Mouse (Mus musculus) embryonic facial prominence, embryonic 13.5 days (tissue): ENCODE data around the gene Hpcal4. TPM values are rescaled to one million over a fixed set of nuclear protein-coding genes. Genes with fewer than 3 reads are reported as not detected.
"Not testable (repeated sequence)": the region's sequence is repeated elsewhere in the genome, so short reads cannot be mapped to it uniquely, and the experiment has no call there.

ENCODE experiments used
- ATAC-seq: fragments of 200-750 bp; cut with Nextera tagmentation; 2 replicates; pipeline ENCODE4 v1.8.0; 2017; ENCODE audit warnings: low read depth; ENCODE audit not compliant: insufficient number of reproducible peaks, insufficient read depth, low FRiP score, low TSS enrichment
- H3K27ac ChIP-seq: fragments of 300-500 bp; sonication (generic); 2 replicates; pipeline ENCODE4 v1.5.1; 2015; ENCODE audit warnings: moderate library complexity, mild to moderate bottlenecking, inconsistent platforms
- H3K27me3 ChIP-seq: fragments of 300-500 bp; sonication (generic); 2 replicates; pipeline ENCODE4 v1.6.1; 2015; ENCODE audit warnings: mild to moderate bottlenecking, inconsistent platforms
- H3K36me3 ChIP-seq: fragments of 300-500 bp; sonication (generic); 2 replicates; pipeline ENCODE4 v1.6.1; 2015; ENCODE audit warnings: mild to moderate bottlenecking, inconsistent platforms
- H3K4me1 ChIP-seq: fragments of 300-500 bp; sonication (generic); 2 replicates; pipeline ENCODE4 v1.6.1; 2015; ENCODE audit warnings: inconsistent platforms
- H3K4me2 ChIP-seq: fragments of 300-500 bp; sonication (generic); 2 replicates; pipeline ENCODE4 v1.6.1; 2015; ENCODE audit warnings: moderate library complexity, mild to moderate bottlenecking, inconsistent platforms
- H3K4me3 ChIP-seq: fragments of 300-500 bp; sonication (generic); 2 replicates; pipeline ENCODE4 v1.5.1; 2015; ENCODE audit warnings: mild to moderate bottlenecking, inconsistent platforms
- H3K9ac ChIP-seq: fragments of 300-500 bp; sonication (generic); 2 replicates; pipeline ENCODE4 v1.6.1; 2015; ENCODE audit warnings: mild to moderate bottlenecking, inconsistent platforms
- H3K9me3 ChIP-seq: fragments of 300-500 bp; sonication (generic); 2 replicates; pipeline ENCODE4 v1.6.1; 2016; ENCODE audit warnings: inconsistent platforms
- WGBS: fragments of 180-500 bp; shearing (Covaris S2); methylation state at CpG from one replicate; pipeline ENCODE4 v1.1.7; 2015; ENCODE audit warnings: mixed read lengths; 5-methylcytosine and 5-hydroxymethylcytosine counted together
- polyA plus RNA-seq: library from polyadenylated mRNA; unstranded; fragments of >200 nt; fragmentation: Nextera tagmentation; extraction: Ambion mirVana; gene quantifications from 2 replicates; pipeline ENCODE4 v1.2.1, GENCODE M21; 2015

Gene Hpcal4
- polyA plus RNA-seq, result 0.26 and 0.44 TPM in 2 replicates

DNA sequence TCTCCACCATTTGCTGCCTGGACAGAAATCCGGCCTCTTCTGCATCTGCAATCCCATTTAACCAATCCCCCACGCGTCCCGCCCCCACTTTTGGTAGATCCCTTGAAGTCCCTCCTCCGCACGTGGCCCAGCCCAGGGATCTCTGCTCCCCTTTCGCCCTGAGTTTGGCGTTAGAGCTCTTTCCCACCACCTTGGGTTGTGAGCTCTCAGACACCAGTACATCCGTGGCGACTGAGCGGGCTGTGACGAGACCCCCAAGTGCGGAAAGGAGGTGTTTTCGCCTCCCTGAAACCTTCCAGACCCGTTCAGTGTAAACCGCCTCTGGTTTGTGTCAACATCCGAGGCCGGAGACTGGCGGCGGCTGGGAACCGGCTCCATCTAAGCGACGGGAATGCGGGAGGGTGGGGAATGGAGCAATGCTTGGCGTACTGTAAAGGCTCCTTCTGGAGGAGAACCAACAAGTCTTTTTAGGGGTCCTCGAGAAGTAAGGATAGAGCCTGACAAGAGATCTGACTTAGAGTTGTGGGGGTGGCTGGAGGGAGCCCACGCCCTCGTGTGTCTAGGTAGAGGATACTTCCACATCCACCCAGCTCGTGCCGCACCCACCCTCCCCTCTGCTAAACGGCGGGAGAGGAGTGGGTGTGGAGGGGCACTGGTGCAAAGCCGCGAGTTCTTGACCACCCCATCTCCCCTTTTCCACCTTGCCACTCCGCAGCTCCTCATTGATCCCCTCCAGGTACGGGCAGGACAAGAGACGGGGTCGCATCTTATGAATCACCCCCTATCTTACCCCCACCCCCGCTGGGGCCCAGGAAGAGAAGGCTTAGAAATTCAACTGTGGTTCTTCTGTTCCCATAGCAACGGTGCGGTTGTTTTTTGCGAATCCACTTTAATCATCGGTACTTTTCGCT is at the start of gene Hpcal4:
Hpcal4 (plus strand) TSS at position 900 of the 911 bp plus-strand sequence.
- WGBS, result under 1% methylated on average over 42 of the region's 44 CpGs
- peak; percentile 53; the same call in 1 of the 2 replicates for ATAC-seq
- peak within 1 kb of the TSS; percentile 62 for H3K9ac ChIP-seq
- H3K4me1 ChIP-seq, result peaks cover 17% of the 10 kb centered on the region
- peak within 1 kb of the TSS; percentile 53 for H3K4me3 ChIP-seq
- H3K36me3 ChIP-seq, result no peaks in the 10 kb centered on the region
- peak within 1 kb of the TSS; percentile 81 for H3K4me2 ChIP-seq
- no peaks in the 10 kb centered on the region for H3K9me3 ChIP-seq
- H3K27me3 ChIP-seq, result peaks cover 76% of the 10 kb centered on the region
- H3K27ac ChIP-seq, result no peak within 1 kb of the TSS

DNA sequence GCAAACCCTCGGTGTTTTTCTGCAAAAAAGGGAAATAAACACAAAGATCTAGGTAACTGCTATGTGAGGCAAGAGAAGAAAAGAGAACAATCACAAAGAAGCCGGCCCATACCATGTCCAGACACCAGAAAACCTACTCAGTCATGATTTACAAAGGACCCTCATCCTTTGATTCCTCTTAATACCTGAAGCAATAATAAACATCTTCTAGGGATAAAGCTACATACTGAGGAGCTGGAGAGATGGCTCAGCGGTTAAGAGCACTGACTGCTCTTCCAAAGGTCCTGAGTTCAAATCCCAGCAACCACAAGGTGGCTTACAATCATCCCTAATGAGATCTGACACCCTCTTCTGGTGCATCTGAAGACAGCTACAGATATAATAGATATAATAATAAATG is 45.5 kb upstream of the Hpcal4 start:
- peaks cover 40% of the 10 kb centered on the region for H3K36me3 ChIP-seq
- WGBS, result 85% methylated on average over 3 of the region's 3 CpGs
- no peak overlapping the region for H3K4me3 ChIP-seq
- no peak for ATAC-seq
- peak overlapping the region; percentile 81; the same call in 1 of the 2 replicates for H3K4me2 ChIP-seq
- H3K9ac ChIP-seq, result no peak overlapping the region
- H3K27ac ChIP-seq, result no peak overlapping the region
- H3K9me3 ChIP-seq, result no peaks in the 10 kb centered on the region
- no peaks in the 10 kb centered on the region for H3K27me3 ChIP-seq
- H3K4me1 ChIP-seq, result peaks cover 15% of the 10 kb centered on the region

DNA sequence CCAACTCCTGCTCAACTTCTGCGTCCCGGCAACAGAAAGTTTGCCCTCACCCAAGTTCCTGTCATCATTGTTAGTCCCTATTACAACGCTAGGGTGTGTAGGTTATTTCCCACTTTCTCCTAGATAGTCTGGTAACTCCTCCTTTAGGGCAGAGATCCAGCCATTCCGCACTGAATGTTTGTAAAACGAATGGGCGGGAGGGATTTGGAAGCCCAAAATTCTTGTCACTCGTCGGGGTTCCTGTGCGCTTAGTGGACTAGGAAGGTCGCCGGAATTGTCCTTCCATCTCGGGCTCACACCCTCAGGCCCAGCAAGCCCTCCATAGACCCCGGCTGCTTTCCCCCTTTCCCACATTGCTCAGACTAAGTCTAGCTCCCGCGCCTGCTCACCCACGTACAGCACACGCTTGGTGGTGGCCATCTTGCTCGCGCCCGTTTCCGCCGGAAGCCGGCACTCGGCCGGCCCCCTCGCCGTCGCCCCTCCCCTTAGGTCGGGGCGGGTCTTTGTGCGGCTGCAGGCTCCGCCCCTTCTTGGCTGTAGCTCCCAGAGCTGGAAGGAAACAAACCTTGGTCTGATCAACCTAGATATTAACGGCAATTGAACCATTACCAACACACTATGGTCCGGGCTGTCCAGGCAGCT is 43.4 kb upstream of the Hpcal4 start, which contains the start of gene Ppie:
Ppie (minus strand) TSS at position 439 of the 642 bp plus-strand sequence.
- Histone ChIP-seq H3K36me3 (peaks cover 22% of the 10 kb centered on the region), H3K4me3 (peak within 1 kb of the TSS; percentile 69), H3K27ac (peak within 1 kb of the TSS; percentile 92), H3K4me1 (peaks cover 15% of the 10 kb centered on the region), H3K9me3 (no peaks in the 10 kb centered on the region), H3K4me2 (peak within 1 kb of the TSS; percentile 81), H3K27me3 (no peaks in the 10 kb centered on the region), H3K9ac (peak within 1 kb of the TSS; percentile 78)
- ATAC-seq, result peak; percentile 94
- under 1% methylated on average over 34 of the region's 34 CpGs for WGBS

- no peak overlapping the region for H3K9ac ChIP-seq
- H3K27ac ChIP-seq, result no peak overlapping the region
- no peaks in the 10 kb centered on the region for H3K36me3 ChIP-seq
- WGBS, result 78% methylated on average over 5 of the region's 5 CpGs
- no peak for ATAC-seq
- H3K9me3 ChIP-seq, result no peaks in the 10 kb centered on the region
- 0 out of 2 replicates have a peak, but pooled peaks cover 4% of the 10 kb centered on the region for H3K27me3 ChIP-seq
- no peaks in the 10 kb centered on the region for H3K4me1 ChIP-seq
- no peak overlapping the region for H3K4me3 ChIP-seq
- H3K4me2 ChIP-seq, result no peak overlapping the region
Measured at GRCm38 (mm10) chr4:123147446-123148150, 35.4 kb upstream of the Hpcal4 start.

GRCm38 (mm10) chr4:123152003-123152402 is 31.0 kb upstream of the Hpcal4 start:
- Histone ChIP-seq H3K27ac (no peak overlapping the region), H3K4me1 (no peaks in the 10 kb centered on the region), H3K9ac (no peak overlapping the region), H3K9me3 (no peaks in the 10 kb centered on the region), H3K36me3 (no peaks in the 10 kb centered on the region), H3K27me3 (no peaks in the 10 kb centered on the region), H3K4me3 (no peak overlapping the region), H3K4me2 (no peak overlapping the region)
- 75% methylated on average over 4 of the region's 4 CpGs for WGBS
- no peak for ATAC-seq

- Histone ChIP-seq H3K27ac (no peak overlapping the region), H3K27me3 (no peaks in the 10 kb centered on the region), H3K9me3 (no peaks in the 10 kb centered on the region), H3K4me3 (no peak overlapping the region), H3K4me1 (no peaks in the 10 kb centered on the region), H3K36me3 (no peaks in the 10 kb centered on the region), H3K9ac (no peak overlapping the region), H3K4me2 (no peak overlapping the region)
- 63% methylated on average over 5 of the region's 5 CpGs for WGBS
- no peak for ATAC-seq
Measured at GRCm38 (mm10) chr4:123152976-123153375, 30.1 kb upstream of the Hpcal4 start.

DNA sequence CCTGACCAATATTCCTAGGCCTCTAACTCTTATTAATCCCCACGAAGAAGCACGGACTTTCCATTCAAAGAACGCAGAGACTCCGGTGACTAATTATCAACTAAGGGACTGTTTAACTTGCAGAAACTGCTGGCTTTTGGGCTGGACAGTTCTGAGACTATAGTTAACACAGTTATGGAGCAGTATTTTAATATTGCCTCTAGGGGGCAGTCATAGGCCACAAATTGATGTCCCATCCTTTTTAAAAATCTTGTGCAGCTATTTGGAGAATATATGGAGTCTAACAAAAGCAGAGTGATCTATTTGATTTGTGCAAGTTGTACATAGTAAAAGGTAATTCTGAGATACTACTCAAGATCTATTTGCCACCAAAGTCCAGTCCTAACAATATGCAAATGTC is 28.0 kb upstream of the Hpcal4 start:
- no peaks in the 10 kb centered on the region for H3K4me1 ChIP-seq
- no peaks in the 10 kb centered on the region for H3K27me3 ChIP-seq
- H3K4me2 ChIP-seq, result no peak overlapping the region
- H3K9me3 ChIP-seq, result no peaks in the 10 kb centered on the region
- H3K27ac ChIP-seq, result no peak overlapping the region
- no peak overlapping the region for H3K4me3 ChIP-seq
- WGBS, result 25% methylated on average over 4 of the region's 4 CpGs
- no peak for ATAC-seq
- no peak overlapping the region for H3K9ac ChIP-seq
- H3K36me3 ChIP-seq, result no peaks in the 10 kb centered on the region

DNA sequence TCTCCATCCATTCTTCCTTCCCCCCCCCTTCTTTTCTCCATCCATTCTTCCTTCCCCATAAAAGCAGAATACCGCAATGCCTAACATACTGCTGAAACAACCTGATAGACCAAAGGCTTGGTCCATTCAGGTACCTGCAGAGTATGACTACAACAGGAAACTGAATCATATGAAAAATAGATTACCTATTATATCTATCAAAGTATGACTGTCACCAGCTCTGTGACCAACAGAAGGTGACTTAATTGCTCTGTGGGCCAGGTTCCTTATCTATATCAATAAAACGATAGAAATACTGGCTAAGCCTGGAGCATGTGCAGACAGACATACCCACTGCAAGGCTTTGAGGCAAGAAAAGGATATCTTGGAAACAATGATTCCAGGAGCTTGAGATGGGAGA is 27.6 kb upstream of the Hpcal4 start:
- H3K9me3 ChIP-seq, result no peaks in the 10 kb centered on the region
- H3K4me3 ChIP-seq, result no peak overlapping the region
- no peak for ATAC-seq
- no peak overlapping the region for H3K27ac ChIP-seq
- H3K9ac ChIP-seq, result no peak overlapping the region
- H3K36me3 ChIP-seq, result no peaks in the 10 kb centered on the region
- H3K4me2 ChIP-seq, result no peak overlapping the region
- H3K4me1 ChIP-seq, result no peaks in the 10 kb centered on the region
- no peaks in the 10 kb centered on the region for H3K27me3 ChIP-seq
- WGBS, result 66% methylated on average over 2 of the region's 2 CpGs

DNA sequence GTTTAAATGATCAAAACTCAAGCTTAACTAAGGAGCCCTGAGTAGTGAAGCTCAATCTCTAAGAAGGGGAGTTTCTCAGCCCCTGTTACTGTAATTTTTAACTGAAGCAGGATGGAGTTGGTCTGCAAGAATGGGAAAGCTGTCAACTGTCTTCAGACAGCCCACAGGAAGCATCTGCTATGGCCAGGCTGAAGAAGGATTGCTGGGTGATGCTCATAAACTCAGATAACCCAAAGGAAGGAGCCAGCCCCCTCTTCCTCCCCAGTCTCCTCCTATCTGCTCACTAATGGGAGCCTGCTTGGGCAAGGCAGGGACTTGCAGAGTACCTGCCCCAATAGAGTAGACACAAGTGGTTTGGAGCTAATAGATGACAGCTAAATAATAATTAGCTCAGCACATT is 27.2 kb upstream of the Hpcal4 start:
- no peak overlapping the region for H3K27ac ChIP-seq
- no peaks in the 10 kb centered on the region for H3K36me3 ChIP-seq
- H3K9me3 ChIP-seq, result no peaks in the 10 kb centered on the region
- H3K9ac ChIP-seq, result no peak overlapping the region
- H3K4me1 ChIP-seq, result no peaks in the 10 kb centered on the region
- H3K27me3 ChIP-seq, result no peaks in the 10 kb centered on the region
- no peak for ATAC-seq
- no peak overlapping the region for H3K4me3 ChIP-seq
- no peak overlapping the region for H3K4me2 ChIP-seq

DNA sequence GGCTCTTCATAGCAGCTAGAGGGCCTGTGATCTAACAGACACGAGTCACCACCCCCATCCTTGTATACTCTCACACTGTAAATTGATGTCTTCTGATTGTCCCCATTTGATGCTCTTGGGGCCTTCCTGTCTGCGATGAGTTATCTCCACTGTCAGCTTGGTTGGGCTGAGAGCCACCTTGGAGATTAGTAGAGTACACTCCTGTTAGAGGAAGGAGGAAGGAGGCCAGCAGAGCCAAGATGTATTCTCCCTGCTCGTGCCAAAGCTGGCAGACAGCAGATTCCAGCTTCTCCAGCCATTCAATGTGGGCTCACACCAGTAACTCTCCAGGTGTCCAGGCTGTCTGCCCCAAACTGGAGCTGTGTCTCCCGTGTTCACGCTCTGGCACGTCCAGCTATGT is 22.5 kb upstream of the Hpcal4 start:
- ATAC-seq, result no peak
- Histone ChIP-seq H3K9me3 (no peaks in the 10 kb centered on the region), H3K4me1 (peaks cover 7% of the 10 kb centered on the region), H3K4me3 (no peak overlapping the region), H3K27ac (no peak overlapping the region), H3K4me2 (no peak overlapping the region), H3K9ac (no peak overlapping the region), H3K27me3 (peaks cover 12% of the 10 kb centered on the region), H3K36me3 (no peaks in the 10 kb centered on the region)
- WGBS, result 83% methylated on average over 6 of the region's 6 CpGs

GRCm38 (mm10) chr4:123161251-123161650 is 21.8 kb upstream of the Hpcal4 start:
- WGBS, result 78% methylated on average over 3 of the region's 3 CpGs
- H3K27me3 ChIP-seq, result peaks cover 12% of the 10 kb centered on the region
- ATAC-seq, result not testable (repeated sequence)

More at GRCm38 (mm10) chr4:123161251-123161650, 21.8 kb upstream of the Hpcal4 start:
- H3K9ac ChIP-seq, H3K36me3 ChIP-seq, H3K4me3 ChIP-seq, H3K4me2 ChIP-seq, H3K4me1 ChIP-seq, H3K9me3 ChIP-seq, H3K27ac ChIP-seq: not testable (repeated sequence)
